Mouse (Mus musculus) layer of hippocampus, postnatal 36 days (tissue): Measurements from ENCODE around the gene Tgm1. TPM values are rescaled to one million over a fixed set of nuclear protein-coding genes. Genes with fewer than 3 reads are reported as not detected.

Source experiments
- DNase-seq, 2 experiments: peaks; one replicate each; pipeline ENCODE4 v3.0.0; 2022
- total RNA-seq, 2 experiments: library from RNA; stranded (reverse); gene quantifications; 2 replicates each; pipeline ENCODE4 v1.2.3; 2021

The Tgm1 gene
- total RNA-seq, 2 experiments from 2014 or later = 0.28 TPM; not detected in 1

- no peak for DNase-seq
Observed at GRCm38 (mm10) chr14:55723433-55723832, 9.7 kb upstream of the Tgm1 start.

DNA sequence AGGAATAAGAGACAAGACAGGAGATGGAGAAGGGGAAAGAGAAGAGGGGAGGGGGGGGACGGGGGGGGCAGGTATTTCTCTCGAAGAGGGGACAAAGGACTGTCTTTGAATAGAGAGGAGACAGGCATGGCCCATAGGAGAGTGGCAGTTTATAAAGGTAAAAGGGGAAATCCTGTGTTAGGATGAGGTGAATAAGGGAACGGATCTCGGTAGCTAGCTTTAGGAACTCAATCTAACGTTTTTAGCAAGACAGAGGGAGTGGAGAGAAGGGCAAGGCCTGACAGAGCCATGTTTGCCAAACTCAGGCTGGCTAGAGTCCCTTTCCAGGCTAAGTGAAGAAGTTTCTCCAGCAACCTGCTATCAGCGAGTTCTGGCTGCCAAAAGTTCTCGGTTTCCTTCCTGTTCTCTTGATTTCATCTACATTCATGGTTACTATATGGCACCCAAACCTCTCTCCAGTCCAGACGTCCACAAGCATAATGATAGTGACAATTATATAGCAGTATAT is 8.8 kb upstream of the Tgm1 start:
- no peak for DNase-seq

DNA sequence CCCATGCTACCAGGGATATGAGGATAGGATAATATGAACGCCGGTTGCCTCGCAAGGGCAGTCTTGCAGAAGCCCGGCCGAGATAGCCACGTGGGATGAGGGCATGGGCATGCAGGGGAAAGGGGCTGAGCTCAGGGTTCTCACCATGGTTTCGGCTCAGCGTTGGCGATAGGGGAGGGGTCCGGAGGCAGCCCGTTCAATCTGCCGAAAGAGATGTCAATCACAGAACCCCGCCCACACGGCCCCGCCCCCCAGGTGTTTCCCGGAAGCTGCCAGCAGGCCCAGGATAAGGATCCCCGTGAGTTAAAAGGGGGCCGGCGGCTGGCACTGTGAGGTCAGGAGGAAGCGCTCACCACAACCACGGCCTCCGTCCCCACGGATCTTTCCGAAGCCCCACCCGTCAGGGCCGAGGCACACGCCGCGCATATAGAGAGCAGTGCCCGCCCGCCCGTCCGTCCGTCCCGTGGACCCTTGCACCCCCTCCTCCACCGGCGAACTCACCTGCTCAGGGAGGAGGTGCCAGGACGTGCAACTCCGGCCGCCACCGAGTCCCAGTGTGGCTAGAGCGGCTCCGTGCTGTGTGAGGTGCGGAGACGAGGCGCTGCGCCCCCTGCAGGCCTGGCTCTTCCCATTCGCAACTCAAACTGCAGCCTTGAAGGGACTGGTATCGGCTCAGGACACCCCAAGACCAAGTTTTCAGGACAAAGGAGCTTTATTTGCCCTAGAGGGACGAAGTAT is 8.1 kb upstream of the Tgm1 start, which contains the start of gene Rabggta:
Gene Rabggta, minus strand, starts transcription at position 564 of the 738 bp plus-strand sequence.
- peak; percentile 87 to 88 for DNase-seq

DNA sequence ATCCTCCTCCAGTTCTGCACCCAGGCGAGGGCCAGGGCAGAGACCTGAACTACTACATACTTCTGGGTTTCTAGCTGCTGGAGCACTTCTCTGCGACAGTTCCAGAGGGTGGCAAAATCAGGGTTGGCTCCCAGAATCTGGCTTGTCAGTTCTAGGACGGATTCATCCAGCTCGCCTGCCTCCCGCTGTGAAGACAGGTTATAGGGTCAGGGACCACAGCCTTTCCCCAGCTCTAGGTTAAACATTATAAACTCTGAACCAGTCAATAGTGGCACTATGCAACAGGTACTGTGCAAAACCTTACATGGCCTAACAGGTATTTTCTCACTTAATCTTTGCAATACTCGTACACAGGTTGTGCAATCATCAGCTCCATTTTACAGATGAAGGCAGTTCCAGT is 7.3 kb upstream of the Tgm1 start:
- DNase-seq = no peak

DNA sequence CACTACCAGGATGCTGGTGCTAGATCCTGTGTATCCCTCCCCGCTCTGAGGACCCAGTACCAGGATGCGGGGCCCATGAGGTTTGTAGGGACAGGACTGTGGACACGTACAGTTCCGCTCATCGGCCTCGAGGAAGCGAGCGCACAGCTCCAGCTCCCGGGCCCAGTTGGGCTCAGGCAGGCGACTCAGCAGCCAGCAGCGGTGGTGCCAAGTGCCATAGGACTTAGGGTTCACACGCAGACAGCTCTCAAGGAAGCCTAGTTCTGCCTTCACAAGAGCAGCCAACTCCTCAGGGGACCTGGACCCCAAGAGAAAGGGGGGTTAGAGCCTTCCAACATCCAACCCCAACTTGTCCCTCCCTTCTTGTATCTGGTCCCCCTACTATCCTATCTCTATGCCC is 6.9 kb upstream of the Tgm1 start:
- DNase-seq = no peak

DNA sequence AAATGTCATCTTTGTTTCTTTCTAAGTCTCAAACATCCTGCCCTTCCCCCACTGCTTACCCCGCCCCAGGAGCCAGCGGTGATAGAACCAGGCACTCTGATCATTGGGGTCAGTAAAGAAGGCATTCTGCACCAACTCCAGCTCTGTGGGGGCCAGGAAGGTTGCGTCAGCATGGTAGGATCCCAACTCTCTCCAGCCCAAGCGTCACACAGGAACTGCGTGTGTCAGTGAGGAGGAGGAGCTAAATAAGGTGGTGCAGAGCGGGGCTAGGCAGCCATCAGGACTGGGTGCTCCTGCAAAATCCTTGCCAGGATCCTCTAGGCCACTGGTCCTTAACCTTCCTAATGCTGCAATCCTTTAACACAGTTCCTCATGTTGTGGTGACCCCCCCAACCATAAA is 6.0 kb upstream of the Tgm1 start:
- DNase-seq = no peak

DNA sequence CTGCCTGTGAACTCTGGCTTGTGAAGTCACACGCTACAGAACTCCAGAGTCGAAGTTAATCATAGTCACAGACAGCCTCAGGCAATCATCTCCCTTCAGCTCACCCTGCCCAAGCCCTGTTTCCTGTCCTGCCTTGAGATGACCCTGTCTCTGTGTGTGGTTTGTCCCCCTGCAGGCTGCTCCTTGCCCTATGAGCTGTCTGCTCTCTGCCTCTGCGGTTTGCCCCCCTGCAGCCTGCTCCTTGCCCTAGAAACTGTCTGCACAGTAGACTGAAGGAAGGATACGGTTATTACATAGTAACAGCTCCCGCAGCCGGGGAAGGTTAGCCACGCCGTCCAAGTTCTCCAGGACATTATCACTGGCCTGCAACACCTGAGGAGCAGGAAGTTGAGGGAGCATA is 3.2 kb upstream of the Tgm1 start:
- DNase-seq = no peak

GRCm38 (mm10) chr14:55716271-55716670 is 2.5 kb upstream of the Tgm1 start:
- no peak for DNase-seq

DNA sequence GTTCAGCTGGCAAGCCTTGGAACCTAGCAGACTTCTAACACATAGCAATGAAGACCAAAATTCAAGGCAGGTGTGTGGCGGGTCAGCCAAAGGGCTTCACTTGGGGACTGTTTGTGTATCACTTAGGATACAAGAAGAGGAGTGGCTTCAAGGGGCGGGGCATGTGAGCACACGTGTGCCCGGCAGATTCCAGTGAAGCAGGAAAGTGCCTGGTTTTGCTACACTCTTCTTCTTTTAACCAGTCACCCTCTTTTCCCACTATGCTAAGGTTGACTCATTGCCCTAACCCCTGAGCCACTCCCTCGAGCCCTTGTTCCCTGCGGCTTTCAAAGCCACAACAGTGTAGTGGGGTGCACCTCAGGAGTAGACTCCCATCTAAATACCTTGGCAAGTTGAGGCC is 1.2 kb upstream of the Tgm1 start:
- no peak for DNase-seq

- DNase-seq = no peak
Observed at GRCm38 (mm10) chr14:55713007-55713728, 558 bp downstream of the Tgm1 start.

GRCm38 (mm10) chr14:55711786-55712185 is 1.9 kb downstream of the Tgm1 start:
- no peak for DNase-seq

GRCm38 (mm10) chr14:55709509-55709908 is 4.2 kb downstream of the Tgm1 start:
- no peak for DNase-seq

DNA sequence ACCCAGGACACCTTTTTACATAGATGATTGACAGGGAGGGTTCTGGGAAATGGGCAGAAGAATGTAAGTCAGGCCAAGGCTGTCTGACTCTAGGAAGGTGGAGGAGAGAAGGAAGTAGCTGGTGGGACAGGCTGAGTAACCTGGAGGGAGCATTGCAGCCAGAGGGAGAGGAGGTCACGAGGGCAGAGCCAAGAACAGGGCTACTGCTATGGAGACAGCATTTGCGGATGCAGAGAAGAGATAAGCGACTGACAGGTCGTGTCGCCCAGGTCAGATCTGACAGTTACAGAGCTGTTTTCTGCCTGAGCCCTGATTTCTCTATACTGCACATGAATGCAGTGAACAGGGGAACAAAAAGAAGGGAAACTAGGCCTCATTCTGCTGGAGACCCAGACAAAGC is 6.3 kb downstream of the Tgm1 start:
- no peak for DNase-seq

GRCm38 (mm10) chr14:55706051-55706600 is 7.6 kb downstream of the Tgm1 start:
- DNase-seq = no peak

DNA sequence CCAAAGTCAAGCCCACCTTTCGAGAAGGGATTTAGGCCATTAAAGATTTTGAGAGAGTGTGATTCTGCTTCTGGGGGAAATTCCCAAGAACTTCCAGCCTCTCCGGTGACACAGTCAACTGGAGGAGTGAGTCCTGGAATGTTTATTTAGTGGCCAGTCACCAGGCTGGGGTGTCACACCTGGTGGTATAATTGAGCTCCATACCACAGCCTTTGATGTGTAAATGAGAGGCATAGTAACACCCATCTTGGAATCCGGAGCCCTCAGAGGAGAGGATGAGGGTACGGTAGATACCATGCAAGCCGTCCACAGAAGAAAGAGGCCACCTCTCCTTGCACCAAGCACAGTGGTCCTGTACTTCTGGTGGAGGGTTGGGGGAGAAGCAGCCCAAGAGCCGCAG is 11.0 kb downstream of the Tgm1 start:
- DNase-seq = no peak

- DNase-seq = no peak
Observed at GRCm38 (mm10) chr14:55701131-55701530, 12.6 kb downstream of the Tgm1 start.

DNA sequence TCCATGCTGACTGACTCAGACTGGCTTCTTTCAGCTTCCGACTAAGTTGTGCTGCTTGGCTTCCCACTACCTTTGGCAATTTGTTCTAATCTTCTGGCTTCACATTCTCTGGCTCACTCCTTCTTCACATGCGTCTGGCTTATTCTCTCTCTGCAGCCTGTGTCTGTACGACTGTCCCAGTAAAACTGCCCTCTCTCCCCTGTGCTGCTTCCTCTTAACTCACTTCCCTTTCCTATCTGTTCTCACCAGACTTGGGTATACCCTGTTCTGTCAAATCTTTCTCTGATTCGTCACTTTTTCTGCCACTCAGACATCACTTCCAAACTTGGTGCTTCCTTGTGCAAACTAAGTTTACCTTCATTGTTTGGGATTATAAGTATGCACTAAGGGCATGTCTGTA is 16.5 kb downstream of the Tgm1 start:
- no peak for DNase-seq

DNA sequence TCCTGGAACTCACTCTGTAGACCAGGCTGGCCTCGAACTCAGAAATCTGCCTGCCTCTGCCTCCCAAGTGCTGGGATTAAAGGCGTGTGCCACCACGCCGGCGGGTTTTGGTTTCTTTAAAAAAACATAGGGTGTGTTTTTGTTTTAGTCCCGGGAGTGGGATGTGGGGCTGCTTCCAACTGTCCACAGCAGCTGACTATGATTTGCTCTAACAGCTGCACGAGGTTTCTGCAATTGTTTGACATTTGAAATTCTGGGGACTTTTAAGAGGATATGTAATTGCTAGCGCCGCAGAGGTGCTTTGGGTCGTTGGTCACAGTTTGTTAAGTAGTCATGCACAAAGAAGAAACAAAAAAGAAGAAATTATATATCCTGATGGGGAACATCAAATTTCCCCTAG is 24.3 kb downstream of the Tgm1 start:
- no peak for DNase-seq

DNA sequence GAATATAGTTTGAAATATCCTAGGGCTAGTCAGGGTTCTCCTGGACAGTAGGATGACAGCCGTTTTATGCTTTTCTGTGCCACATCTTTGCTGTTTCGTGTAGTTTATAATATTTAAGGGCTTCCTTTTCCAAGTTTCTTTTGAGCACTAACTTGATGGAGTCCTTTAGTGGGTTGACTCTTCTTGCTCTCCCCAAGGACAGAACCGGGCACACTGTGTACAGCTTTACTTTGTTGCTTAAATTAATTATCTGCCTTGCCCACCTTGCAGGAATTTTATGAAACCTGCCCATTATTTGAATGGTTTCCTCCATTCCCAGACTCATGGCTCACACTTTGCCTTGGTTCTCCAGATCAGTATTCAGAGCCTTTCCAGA is 31.6 kb downstream of the Tgm1 start:
- DNase-seq = no peak

DNA sequence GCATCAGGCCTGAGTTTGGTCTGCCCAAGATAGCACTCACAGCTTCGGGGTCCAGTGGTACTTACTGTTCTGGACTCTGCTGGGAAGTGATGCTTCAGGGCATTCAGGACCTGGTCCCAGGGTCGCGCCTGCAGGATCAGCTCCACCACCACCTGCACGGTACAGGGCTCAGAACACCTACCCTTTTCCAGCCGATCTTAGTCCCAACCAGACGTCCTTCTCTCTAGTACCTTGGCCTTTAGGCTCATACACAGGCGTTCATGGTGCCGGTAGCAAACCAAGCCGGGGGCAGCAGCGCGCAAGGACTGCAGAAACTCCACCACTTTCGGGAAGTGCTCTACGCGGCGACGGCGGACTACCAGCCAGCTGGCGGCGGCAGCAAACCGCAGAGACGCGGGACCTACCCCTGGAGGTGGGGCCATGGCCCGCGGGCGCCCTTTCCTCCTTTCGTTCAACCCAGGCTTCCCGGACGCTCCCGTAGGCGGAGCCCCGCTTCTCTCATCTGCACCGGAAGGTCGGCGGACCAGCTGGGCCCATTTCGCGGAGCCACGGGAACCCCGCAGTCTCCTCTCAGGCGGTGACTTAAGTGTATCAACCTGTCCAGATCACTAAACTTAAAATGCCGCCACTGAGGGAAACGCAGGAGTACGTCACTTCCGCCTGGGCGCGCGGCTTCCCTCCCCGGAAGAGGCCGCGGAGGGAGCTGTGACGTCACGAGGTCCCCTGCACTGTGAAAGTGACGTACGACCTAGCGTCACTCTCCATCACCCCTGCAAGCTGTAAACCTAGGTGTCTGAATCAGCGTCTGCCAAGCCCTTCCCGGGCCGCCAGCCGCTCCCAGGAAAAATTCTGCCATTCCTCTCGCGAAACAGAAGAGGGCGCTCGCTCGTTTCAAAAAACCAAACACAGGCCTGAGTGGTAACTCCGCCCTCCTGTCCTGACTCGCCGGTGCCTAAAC is 32.3 kb downstream of the Tgm1 start, which contains the start of gene Tinf2:
Gene Tinf2, minus strand, starts transcription at position 661 of the 958 bp plus-strand sequence.
- peak; percentile 93 to 96 for DNase-seq

DNA sequence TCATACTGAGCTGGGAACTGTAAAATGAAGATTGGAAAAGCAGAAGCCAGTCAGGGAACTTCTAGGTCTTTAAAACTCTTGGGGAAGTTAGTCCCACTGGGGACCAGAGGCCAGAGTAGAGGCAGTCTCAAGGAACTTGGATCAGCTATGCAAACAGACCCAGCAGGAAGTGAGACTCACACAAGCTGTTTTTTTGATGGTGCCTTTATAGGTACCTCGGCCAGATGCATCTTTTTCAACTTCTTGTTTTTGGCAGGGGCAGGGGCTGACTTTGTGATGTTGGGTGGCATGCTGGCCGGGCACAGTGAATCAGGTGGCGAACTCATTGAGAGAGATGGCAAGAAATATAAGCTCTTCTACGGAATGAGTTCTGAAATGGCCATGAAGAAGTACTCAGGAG is 36.1 kb downstream of the Tgm1 start:
- DNase-seq = no peak

DNA sequence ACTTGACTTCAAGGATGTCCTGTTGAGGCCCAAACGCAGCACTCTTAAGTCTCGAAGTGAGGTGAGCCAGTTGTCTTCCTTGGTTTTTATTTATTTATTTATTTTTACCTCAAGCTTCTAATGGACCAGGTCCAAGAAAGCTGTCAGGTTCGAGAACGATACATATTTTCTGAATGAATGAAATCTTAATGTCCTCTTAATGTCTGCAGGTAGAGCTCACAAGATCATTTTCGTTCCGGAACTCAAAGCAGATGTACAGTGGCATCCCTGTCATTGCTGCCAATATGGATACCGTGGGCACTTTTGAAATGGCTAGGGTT is 41.0 kb downstream of the Tgm1 start:
- no peak for DNase-seq
